Mouse (Mus musculus) E14TG2a.4 (cell line): ENCODE results near the gene Tmem132e.

Source experiments
- CTCF ChIP-seq: conservative IDR thresholded peaks from 2 replicates; pipeline ENCODE4 v1.5.1; 2014; ENCODE audit warnings: low read length
- POU5F1 ChIP-seq: IDR thresholded peaks from 2 replicates; pipeline ENCODE4 v1.6.1; 2014; ENCODE audit warnings: low read length, borderline replicate concordance

- TF ChIP-seq CTCF (no peak), POU5F1 (no peak)
Observed at GRCm38 (mm10) chr11:82380606-82381202, 8.0 kb upstream of the Tmem132e start.
